Mouse (Mus musculus): Measurements from ENCODE around the gene Zdhhc11.

Gene Zdhhc11

DNA sequence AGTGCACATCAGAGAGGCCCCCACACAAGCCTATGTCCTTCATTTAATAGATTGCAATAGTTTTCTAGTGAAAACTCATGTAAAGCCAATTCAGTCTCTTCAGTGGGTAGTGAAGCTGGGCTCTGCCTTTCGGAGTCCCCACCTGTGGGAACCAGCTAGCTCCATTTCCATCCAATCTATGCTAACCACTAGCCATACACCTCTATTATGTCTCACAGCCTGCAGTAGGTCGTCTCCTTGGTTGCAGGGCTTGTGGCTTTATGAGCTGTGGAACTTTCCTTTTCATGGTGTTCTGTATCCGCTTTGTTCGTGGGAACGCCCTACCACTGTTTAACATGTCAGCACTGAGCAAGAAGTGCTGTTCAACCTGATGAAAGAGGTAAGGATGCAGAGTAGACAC lies at the start of gene Zdhhc11:
Zdhhc11 (plus strand) TSS at position 301 of the 400 bp plus-strand sequence.
- no peak for DNase-seq (ENCODE audit: low spot score)

DNA sequence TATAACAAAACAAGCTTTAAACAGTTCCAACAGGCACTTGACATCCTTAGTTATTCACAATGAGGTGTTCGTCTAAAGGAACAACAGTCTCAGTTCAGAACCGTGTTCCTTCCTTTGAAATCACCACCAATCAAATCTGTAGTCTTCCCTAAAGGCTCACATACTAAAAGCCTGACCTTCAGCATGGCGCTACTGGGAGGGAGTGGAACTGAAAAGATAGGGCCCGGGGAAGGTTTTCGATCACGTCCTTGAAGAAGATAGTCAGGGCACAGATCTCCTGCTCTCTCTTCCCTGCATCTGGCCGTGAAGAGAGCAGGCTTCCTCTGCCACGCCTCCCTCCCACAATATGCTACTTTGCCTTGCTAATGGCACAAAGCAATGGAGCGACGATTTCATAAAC lies 31.4 kb upstream of the Zdhhc11 start:
- DNase-seq (ENCODE audit: low spot score): no peak

- DNase-seq (ENCODE audit: low spot score): no peak
Measured at GRCm38 (mm10) chr13:73936938-73937320, 26.7 kb upstream of the Zdhhc11 start.

DNA sequence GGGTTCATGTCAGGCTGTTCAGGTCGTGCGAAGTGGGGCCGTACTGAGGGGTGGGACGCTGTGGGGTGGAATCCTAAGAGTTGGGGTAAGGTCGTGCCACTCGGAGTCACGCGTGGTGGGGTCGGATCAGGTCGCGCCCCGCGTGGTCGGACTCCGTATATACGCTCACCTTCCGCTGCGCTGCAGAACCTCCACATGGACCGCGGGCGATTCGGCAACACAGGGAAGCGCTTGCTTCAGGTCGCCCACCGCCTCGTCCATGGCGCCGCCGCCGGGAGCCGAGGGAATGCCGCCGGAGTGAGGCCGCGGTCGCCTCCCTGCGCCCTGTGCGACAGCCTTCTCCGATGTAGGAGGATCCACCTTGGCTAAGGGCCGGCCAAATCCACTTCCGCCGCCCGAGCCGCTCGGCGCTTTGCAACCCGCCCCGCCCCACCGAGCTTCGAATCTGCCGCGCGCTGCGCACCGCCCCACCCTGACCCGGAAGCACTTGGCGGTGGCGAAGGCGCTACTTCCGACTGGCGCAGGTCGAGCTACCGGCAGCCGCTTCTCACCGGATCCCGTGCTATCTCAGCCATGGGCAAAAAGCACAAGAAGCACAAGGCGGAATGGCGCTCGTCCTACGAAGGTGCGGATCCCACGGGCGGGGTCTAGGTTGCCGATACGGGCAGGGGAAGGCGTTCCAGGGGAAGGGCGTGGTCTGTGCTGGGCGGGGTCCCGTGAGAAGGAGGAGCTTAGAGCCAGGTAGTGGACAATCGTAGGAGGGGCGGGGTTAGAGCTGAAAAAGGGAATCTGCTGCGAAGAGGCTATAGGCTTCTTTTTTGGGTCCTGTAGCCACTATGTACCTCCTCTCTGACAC lies 26.1 kb upstream of the Zdhhc11 start, which contains the start of the genes Trip13 and Brd9:
Trip13 (minus strand) TSS at position 464 of the 856 bp plus-strand sequence.
Brd9 (plus strand) TSS at position 491 of the 856 bp plus-strand sequence.
- DNase-seq (ENCODE audit: low spot score): peak; percentile 92

DNA sequence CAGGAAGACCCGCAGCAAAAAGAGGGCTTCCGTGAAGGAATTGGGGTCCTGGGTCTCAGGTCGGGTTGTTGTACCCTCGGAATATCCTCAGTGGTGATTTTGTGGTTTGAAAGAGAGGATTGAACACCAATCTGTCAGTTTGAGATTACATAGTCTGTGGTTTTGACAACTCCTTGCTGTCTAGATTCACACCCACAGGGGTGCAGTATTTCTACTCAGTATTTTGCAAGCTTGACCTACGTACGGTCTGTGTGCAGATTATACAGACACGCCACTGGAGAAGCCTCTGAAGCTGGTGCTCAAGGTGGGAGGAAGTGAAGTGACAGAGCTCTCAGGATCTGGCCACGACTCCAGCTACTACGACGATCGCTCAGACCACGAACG lies 25.5 kb upstream of the Zdhhc11 start:
- DNase-seq (ENCODE audit: low spot score): no peak

- DNase-seq (ENCODE audit: low spot score): no peak
Measured at GRCm38 (mm10) chr13:73939101-73939500, 24.6 kb upstream of the Zdhhc11 start.

- DNase-seq (ENCODE audit: low spot score): no peak
Measured at GRCm38 (mm10) chr13:73944606-73945005, 19.0 kb upstream of the Zdhhc11 start.

DNA sequence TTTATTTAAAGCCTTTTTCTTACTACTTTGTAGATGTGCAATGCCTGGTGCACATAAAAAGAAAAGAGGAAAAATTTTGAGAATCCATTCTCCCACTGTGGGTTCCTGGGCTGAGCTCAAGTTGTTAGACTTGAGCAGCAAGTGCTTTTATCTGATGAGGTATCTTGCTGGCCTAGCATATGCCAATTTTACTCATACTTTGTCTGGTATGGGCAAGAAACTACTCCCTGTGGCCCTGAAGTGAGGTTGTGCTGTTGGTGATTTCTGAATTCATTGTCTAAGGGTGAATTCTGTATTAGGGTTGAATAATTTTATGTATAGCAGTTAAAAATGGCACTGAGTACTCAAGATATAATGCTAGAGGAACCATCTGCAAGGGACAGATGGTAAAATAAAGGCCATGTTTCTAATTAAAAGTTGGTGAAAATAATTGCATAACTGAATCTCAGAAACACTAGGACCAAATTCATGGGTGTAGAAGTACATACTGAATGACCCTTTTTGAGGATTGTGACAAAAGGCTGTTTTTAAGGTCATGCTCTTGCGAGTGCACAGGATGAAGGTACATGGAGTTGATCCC lies 10.0 kb upstream of the Zdhhc11 start:
- DNase-seq (ENCODE audit: low spot score): no peak

DNA sequence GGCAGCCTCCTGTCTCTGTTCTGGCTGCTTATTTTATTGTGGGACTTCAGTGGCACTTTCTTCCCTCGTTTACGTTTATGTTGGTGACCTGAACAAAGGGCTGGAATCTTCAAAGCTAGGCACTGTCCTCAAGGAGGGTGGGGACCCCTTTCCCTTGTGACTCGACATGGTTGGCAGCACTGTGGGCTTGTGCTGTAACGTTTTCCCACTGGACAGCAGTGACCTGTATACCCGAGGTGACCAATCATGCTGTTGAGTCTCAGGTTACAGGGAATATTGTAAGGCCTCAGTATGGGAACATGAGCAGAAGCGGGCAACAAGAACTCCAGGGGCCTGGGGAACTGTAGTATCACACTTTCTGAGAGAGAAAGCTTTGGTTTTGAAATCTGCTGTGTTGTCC lies 9.0 kb upstream of the Zdhhc11 start:
- DNase-seq (ENCODE audit: low spot score): no peak

DNA sequence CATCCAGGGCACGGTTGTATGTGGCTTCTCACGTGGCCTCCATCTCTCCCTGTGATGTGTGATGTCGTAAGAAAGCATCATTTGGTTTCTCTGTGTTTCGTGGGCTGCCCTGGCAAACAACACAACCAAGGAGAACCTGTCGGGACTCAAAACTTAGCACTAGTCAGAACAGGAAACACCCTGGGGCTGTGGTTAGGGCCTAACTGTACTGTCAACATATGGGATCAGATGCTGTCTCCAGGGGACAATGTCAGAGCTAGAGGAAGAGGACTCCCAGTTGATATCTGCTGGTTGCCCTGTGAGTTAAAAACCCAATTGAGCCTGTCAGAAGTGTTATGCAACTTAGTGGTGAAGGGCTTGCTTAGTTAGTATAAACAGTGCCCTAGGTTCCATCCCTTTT lies 8.1 kb upstream of the Zdhhc11 start:
- DNase-seq (ENCODE audit: low spot score): no peak

- DNase-seq (ENCODE audit: low spot score): no peak
Measured at GRCm38 (mm10) chr13:73960117-73960652, 3.5 kb upstream of the Zdhhc11 start.

DNA sequence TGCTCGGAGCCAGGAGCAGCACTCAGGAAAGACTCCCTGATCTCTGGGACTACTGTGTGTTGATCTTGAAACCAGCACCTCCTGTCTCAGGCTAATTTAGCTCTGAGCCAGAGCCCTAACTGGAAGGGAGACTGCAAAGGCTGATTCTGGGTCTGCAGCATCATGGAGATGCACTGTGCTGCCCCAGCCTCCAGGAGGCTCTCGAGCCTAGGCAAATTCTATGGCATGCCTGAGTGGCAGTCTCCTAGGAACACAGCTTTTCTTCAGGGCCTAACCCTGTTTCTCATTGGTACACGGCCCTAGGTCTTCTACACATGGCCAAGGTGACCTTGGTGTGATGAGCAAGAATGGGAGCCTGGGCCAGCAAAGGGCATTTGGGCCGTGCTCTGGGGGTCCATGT lies 2.5 kb upstream of the Zdhhc11 start:
- no peak for DNase-seq (ENCODE audit: low spot score)

DNA sequence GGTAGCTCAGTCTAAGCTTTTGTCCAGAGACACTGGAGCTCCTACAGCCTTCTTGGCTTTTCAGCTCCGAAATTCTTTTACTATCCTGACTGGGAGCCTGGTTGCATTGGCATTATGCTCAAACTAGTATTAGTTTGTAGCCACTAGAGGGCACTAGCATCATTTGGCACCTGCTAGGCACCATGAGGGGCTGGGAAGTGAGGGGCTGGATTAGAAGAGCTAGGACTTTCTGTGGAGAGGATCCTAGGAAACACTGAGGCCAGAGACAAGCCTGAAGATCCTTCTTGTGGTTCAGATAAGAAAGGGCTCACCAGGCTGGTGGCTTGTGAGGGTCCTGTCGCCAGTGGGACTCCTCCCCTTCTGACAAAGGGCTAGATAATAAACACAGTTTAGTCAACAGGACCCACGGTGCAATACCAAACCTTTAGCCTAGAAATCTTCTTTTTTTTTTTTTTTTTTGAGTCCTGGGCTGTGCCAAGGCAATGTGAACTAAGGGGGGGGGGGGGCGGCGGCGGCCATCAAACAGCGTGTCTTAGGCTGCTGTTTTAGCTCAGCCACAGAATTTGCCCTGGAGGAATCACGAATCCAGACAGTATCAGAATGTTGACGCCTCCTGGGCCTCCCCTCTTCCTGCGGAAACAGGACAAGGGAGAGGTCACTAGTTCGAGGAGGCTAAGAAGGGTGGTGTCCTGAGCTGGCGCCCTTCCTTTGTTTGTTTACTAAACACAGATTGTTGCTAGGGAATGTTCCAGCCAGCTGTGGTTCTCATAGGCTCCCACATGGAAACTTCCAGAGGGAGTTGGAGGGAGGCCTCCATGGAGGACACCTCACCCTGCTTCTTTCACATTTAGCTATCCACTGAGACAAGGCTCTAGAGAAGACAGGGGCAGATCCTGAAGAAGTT lies 7.1 kb downstream of the Zdhhc11 start:
- DNase-seq (ENCODE audit: low spot score): peak; percentile 6

- no peak for DNase-seq (ENCODE audit: low spot score)
Measured at GRCm38 (mm10) chr13:73974523-73974922, 10.9 kb downstream of the Zdhhc11 start.

- DNase-seq (ENCODE audit: low spot score): no peak
Measured at GRCm38 (mm10) chr13:73976935-73977334, 13.3 kb downstream of the Zdhhc11 start.

- DNase-seq (ENCODE audit: low spot score): no peak
Measured at GRCm38 (mm10) chr13:73990325-73990724, 26.7 kb downstream of the Zdhhc11 start.

- no peak for DNase-seq (ENCODE audit: low spot score)
Measured at GRCm38 (mm10) chr13:73990761-73991160, 27.1 kb downstream of the Zdhhc11 start.

- no peak for DNase-seq (ENCODE audit: low spot score)
Measured at GRCm38 (mm10) chr13:73991267-73991666, 27.6 kb downstream of the Zdhhc11 start.

DNA sequence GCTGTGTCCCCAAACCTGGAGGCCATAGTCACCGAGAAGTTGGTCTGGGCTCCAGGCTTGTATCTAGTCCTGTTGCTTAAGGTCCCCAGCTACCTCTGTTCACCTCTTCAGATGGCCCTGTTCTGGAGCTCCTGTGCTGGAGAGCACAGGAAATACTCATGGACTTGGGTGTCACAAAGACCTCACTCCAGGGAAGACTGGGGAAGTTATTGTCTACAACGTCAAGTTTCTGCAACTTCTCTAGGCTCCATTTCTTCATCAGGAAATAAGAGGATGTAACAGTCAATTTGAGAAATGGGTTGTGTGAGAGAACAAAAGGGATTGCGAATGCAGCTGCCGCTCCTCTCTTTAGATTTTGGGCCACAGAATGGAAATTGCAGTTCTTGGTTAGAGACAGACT lies 32.8 kb downstream of the Zdhhc11 start:
- DNase-seq (ENCODE audit: low spot score): no peak

DNA sequence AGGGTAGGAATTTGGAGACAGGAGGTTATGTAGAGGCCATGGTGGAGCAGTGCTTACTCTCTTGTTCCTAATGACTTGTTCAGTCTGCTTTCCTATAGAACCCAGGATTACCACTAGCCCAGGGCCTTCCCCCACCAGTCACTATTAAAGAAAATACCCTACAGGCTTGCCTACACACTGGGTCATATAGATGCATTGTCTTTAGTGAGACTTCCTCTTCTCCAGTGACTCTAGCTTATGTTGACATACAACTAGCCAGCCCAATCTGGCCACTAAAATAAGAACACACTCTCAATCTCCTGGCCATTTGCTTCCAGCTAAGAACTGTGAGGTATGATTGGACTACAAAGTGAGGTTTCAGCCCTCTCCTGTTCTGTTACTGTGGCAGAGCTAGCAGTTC lies 36.9 kb downstream of the Zdhhc11 start:
- no peak for DNase-seq (ENCODE audit: low spot score)

GRCm38 (mm10) chr13:74000961-74001360 lies 37.3 kb downstream of the Zdhhc11 start:
- DNase-seq (ENCODE audit: low spot score): no peak

DNA sequence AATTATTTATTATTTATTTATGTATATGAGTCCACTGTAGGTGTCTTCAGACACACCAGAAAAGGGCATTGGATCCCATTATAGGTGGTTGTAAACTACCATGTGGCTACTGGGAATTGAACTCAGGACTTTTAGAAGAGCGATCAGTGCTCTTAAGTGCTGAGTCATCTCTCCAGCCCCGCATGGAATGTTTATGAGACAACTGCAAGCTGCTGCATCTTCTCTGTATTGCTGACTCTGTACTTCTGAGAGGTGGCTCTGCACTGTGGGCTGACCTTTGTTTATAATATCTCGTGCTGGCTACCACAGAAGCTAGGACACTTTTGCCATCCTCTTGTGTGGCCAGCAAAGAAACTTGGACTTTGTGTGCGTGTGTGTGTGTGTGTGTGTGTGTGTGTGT lies 37.8 kb downstream of the Zdhhc11 start:
- no peak for DNase-seq (ENCODE audit: low spot score)

Data from T-cell, adult 2 months (primary cell).